Mouse (Mus musculus) layer of hippocampus, adult 11-12 months (tissue): ENCODE measurements around the gene Hnrnpm.

Experiments used
- DNase-seq: peaks from one replicate; pipeline ENCODE4 v3.0.0; 2022; ENCODE audit warnings: low spot score

Hnrnpm gene

GRCm38 (mm10) chr17:33597271-33597670 lies 89.4 kb downstream of the Hnrnpm start:
- DNase-seq = no peak
